Mouse (Mus musculus): ENCODE data around the gene Odf2. TPM values are rescaled to one million over a fixed set of nuclear protein-coding genes. Genes with fewer than 3 reads are reported as not detected.
A peak's percentile ranks its signal among the peaks of the same experiment; 100 is the strongest.

Odf2 gene
- 10 to 100 TPM; 47.1 to 62.9 TPM for polyA plus RNA-seq (2017; shearing (Covaris generic))

DNA sequence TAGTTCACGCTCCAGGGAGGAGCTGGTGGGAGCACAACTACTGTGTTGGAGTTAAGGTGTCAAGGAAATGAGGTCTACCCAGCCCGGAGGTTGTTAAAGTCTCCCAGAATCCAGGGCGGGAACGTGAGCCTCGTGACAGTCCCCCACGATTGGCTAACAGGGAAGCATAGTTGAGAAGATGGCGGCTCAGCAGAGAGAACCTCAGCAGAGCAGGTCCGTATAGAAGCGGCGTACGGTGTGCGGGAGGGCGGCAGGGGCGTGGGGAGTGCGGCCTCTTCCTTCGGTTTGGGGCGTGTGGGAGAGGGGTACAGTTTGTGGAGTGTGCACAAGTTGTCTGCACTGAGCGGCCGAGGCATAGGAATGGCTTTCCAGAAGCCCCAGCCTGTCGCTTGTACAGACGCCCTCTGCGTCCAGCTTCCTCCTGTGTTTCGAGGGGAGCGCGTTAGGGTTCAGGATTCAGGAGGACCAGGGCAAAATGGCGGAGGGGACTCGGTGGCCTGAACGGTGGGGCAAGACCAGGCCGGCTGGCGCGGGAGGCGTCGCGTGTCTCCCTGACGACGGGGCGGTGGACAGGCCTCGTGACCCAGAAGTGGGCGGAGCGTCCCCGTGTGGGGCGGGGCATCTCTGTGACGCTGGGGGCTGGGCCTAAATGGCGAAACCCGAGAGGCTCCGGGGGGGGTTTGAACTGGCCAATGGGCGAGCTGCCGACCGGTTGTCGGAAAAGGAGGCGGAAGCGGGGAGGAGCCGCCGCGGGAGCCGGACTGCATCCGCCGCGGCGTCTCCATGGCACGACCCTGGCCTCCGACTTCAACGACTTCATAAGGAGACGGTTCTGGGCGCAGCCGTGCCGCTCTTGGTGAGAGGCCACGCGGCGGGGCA lies at the start of gene Odf2:
Gene Odf2, plus strand, starts transcription at position 156 of the 879 bp plus-strand sequence.
- ATAC-seq = peak; percentile 94

DNA sequence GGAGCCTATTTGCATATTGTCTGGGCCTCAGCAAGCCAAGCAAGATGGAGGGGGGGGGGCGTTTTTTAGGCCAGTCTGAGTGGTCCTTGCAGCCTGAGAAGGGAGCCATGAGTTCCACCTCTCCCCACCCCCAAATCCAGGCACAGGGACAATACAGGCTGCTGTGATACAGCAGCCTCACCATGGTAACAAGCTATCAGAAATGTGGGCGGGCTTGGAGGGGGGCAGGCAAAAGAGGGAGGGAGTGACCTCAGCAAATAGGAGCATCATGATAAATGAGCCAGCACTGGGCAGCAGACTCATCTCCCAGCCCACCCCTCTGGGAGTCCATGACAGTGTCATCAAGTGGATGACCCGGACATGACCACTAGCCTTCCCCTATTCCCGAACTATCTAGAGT lies 49.6 kb upstream of the Odf2 start:
- ATAC-seq = no peak

DNA sequence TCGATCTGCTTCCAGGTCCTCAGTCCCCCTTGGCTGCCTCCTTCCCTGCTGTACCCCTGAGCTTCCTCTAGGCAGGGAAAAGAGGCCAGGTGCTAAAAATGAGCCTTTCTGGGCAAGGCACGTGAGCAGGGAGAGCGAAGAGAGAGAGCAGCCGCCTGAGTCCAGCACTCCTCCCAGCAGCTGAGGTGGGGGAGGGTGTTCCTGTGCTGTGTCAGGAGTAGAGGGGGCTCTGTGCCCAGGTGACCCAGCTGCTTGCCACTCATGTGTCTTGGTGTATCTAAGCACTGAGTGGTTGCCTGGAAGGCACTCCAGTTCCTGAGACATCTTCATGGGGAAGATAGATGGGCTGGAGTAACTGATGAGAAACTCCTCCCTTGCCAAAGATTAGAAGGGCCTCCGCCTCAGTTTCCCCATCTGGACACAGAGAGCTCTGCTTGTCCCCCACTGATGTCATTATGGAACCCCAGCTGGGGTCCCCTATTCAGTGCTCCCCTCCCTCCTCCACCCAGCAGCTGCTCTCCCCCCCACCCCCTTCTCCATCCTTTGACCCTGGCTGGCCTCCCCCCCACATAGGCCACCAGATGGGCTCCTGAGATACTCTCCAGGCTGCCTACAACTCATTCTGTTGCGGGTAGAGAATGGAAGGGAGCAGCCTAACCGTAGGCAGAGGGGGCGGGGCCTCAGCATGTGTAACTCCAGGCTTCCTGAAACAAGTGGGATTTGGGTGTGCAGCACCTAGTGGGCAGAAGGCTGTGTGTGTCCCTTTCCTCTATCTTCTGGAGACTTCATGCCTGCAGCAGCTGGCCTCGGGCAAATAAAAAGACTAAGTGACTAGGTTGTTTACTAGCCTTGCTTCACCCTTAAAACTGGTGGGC lies 45.6 kb upstream of the Odf2 start:
- ATAC-seq = no peak

DNA sequence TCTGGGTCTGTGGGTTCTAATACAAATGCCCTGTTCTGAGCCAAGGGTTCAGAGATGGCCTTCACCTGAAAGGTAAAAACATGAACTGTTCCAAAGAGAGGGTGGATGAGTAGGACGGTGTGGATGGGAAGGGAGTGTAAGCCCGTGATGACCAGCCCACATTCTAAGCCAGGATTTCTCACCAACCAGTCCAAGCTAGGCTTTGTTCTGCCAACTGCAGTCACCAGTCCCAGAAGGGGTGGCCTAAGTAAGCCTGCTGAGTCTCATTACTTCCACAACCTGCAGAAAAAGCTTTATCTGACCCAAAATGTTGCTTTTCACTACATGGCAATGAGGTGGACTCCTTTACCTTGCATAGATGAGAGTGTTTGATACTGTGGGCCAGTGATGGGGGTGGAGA lies 44.9 kb upstream of the Odf2 start:
- no peak for ATAC-seq

DNA sequence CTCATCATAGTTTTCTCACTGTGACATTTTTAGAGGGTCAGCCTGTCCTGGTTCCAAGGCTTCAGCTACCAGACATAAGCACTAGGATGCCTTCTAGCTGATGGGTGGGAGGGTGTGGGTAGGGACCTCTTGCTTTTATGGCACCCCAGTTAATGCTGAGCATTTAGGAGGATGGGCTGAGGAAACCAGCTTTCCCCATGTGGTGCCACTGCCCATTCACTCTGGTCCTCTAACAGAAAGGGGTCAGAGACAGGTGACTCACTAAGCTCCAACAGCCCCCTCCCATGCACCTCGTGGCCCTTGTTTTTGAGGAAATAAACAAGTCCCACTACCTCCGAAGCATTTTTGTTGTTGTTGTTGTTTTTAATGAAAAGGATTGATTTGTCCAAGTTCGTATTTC lies 44.4 kb upstream of the Odf2 start:
- no peak for ATAC-seq

DNA sequence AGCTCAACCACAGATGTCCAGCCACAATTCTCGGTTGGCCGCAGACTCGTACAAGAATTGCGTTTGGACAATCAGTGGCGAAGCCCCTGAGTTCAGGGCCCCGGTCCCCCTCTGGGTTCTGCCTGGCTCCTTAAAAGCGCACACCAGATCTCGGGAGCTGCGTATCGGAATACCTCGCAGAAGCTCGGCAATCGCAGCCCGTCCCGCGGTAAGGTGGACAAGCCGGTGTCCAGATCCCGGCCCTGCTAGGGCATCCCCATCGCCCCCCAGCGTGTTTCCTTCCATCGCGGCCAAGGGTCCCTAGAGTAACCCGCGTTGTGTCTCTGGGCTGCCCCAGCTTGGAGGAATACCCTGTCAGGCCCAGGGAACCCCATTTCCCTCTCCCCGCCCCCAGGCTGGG lies 43.4 kb upstream of the Odf2 start:
- no peak for ATAC-seq

DNA sequence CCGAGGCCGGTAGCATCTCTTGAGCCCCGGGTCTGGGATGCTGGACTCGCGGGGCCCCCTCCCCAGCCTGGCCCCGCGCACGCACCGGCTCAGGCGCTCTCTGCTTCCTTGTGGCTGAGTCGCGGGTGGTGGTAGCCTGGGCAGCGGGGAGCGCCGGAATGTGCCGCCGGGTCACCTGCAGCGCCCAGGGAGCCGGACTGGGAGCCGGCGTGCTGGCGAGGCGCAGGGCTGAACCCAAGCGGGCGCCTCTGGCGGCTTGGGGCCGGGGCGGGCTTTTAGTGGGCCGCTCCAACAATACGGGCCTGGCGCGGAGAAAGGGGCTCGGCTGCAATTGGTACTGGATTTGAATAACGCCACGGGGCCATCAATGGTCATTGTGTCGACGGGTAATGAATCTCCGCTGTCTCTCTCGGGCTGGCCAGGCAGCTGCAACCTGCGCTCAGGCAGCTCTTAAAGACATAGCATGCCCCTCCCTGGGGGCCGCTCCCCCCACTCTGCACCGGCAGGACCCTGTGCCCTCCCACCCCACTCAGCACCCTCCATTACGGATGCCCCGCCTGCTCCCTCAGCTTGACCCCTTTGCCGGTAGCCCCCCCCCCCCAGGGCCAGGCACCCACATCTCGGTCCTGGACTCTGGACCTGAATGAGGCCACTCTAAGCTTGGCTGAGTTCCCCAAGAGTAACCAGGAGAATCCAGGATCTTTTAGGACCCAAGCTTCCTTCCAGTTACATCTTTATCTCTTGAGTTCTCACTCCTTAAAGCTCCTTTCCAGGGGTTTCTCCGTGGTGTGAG lies 42.8 kb upstream of the Odf2 start:
- no peak for ATAC-seq

DNA sequence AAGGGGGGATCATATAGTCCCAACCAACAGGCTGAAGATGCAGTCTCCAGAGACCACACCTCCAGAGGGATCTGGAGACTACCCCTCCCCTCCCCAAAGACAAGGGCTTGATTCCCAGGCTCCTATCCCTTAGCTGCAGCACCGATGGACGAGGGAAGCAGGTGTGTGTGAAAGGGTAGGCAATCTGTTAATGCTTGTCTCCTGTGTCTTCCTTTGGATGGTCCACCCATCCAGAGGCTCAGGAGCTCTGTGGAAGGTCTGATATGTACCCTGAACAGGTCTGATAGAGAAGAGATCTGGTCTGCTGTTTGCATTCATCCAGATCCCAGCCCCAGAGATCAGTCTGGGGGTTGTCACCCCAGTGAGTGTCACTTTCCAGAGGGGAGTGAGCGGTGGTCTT lies 42.1 kb upstream of the Odf2 start:
- no peak for ATAC-seq

DNA sequence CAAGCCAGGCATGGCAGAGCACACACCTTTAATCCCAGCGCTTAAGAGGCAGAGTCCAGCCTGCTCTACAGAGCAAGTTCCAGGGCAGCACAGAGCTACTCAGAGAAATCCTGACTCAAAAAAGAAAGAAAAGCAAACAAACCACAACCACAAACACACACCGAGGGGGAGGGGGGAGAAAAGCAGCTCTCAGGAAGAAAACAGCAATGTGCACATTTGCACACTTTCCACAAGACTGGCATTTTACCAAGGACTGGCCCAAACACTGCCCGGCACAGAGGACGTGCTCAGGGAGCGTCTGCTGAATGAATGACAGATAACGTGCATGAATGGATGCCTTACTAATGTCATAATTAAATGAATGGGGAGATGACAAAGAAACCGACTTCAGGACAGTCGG lies 40.0 kb upstream of the Odf2 start:
- ATAC-seq = no peak

DNA sequence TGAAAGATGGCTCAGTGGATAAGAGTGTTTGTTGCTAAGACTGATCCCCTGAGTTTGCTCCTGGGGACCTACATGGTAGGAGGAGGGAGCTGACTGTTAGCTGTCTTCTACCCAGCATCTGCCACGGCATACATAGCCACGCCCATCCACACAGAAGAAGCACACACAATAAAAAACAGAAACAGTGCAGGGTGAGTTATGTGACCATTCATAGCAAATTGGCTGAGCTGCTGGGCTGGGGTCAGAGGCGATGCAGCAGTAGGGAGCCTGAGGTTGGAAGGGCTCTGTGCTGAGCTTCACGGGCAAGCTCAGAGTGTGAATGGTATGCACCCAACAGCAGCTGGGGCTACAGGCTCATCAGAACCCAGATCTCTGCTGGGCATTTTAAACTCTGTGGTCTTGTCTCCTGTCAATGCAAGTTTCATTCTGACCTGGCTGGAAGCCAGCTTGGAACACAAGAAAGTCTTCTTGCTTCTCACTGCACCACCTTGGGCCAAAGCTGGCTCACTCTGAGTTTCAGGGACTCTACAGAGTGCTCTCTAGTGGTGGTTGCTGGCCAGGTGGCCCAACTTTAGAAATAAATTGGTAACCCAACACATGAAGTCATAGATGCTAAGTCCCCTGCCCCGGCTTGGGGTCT lies 39.1 kb upstream of the Odf2 start:
- no peak for ATAC-seq

DNA sequence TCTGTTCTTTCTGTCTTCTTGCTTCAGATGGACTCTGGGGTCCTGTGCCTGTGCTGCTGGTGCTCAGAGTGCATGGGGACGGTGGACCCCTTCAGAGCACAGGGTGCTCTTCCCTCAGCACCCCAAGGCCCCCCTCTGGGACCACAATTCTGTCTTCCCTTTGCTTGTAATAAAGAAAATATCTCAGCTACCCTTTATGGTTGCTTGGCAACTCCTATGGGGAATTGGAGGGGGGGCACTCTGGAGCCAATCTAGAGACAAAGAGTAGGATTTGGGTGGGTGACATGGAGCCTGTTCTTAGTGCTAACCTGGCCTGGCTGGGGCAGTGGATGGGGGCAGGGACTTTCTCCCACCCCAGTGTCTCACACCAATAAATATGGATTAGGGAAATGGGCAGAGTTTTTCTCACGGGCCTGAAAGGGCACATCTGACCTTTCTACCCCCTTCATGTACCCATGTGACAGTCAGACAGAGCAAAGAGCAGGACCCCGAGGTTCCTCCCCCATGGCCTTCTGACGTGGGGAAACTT lies 36.0 kb upstream of the Odf2 start:
- ATAC-seq = no peak

DNA sequence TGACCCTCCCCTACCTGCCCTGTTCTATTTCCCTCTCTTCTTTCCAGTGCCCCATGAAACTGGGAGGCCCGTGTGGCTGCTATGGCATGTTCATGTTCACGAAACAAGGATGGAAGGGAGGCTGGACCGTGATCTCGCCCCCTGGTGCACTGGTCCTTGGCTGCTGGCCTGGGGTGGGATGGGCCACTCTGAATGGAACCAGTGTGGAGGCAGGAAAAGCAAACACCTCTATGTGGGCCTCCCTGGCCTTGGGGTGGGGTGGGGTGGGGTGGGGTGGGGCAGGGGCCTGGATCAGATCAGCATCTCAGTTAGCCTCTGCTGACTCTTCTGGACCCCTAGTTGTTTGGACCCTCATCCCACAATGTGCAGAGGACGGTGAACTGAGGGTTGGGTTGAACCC lies 35.3 kb upstream of the Odf2 start:
- ATAC-seq = no peak

DNA sequence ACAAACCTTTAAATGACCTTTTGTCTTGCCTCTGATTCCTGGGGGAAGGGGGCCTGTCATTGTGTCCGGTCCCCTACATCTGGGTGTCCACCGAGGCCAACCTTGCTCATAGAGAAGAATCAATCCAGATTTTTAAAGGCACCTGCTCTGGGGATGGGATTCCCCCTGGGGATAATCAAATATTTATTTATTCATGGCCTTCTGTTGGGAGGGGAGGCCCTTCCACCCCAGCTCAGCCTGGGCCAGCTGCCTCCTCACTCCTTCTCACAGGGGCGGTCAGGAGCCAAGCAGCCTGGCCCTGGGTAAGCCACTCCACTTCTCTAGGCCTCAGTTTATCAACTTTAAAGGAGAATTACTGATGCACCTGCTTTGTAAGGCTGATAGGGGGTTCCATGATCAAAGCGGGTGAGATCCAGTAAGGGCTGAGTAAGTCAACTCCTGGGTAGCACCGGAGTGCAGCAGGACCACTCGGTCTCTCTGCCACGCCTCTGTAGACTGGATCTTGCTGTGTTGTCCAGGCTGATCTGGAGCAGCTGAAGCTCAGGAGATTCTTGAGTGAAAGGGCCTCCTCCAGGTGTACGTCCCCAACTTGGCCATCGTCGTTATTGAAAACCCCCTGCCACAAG lies 33.3 kb upstream of the Odf2 start:
- no peak for ATAC-seq

DNA sequence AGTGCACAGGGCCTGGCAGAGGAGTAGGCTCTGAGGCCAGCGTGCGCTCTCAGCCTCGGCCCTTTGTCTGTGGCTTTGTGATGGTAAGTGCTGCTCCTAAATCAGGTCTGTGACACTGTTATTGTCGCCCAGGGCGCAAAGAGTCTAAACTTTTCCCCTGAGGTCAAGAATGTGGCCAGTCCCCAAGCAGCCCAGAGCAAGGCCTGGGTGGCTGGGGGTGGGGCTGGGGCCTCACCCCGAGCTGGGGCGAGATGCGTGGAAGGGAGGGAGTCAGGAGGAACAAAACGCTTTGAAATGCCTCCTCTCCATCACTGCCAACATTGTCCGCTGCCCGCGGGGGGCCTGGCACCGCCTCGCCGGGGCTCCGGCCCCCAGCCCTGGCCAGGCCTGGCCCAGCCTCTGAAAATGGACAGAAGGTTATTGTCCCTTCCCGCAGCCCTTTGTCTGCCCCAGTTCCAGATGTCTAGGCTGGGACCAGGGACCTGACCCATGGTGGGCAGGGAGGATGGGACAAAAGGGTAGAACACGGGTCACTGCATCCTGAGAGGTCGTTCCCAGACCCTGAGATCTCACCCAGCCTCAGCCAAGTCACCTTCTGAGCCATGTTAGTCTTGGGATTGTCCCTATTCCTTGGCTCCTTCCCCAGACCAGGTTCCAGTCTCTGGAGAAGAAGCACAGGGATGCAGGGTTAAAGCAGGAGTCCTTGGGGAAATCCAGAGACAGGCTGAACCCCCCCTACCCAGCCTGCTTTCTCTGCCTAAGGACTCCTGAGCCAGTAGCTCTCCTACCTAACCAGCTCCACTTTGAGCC lies 32.4 kb upstream of the Odf2 start:
- no peak for ATAC-seq

DNA sequence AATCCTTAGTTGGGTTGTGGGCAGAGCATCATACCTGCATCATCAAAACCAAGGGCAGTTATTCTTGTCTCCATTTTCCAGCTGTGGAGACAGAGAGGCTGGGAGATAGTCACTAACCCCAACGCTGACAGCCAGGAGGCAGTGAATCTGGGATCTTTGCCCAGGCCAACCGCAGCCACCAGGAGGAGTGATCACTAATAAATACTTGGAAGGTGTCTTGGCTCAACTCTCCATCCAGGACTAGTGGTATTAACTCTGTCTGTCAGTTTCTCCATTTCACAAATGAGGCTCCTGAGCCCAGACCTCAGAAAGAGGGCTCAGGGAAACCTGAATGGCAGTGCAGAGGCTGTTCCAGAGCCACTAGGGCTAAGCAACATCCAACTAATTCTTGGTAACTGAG lies 31.7 kb upstream of the Odf2 start:
- ATAC-seq = no peak

DNA sequence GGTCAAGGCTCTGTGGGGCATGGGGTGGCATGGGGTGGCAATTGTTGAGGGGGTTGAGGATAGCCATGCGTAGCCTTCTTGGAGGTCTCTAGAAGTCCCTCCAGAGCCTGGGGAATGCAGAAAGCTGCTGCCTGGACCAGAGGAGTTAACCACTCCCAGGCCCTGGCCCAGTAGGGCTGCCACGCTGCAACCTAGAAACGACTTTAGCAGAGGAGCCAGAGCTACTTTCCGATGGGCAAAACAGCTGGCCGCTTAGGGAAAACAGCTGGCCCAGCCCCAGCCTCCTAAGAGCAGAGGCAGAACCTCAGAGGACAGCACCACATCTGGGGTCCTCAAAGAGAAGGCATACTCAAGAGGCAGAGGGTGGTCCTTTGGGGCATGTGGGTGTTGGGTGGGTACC lies 31.1 kb upstream of the Odf2 start:
- no peak for ATAC-seq

DNA sequence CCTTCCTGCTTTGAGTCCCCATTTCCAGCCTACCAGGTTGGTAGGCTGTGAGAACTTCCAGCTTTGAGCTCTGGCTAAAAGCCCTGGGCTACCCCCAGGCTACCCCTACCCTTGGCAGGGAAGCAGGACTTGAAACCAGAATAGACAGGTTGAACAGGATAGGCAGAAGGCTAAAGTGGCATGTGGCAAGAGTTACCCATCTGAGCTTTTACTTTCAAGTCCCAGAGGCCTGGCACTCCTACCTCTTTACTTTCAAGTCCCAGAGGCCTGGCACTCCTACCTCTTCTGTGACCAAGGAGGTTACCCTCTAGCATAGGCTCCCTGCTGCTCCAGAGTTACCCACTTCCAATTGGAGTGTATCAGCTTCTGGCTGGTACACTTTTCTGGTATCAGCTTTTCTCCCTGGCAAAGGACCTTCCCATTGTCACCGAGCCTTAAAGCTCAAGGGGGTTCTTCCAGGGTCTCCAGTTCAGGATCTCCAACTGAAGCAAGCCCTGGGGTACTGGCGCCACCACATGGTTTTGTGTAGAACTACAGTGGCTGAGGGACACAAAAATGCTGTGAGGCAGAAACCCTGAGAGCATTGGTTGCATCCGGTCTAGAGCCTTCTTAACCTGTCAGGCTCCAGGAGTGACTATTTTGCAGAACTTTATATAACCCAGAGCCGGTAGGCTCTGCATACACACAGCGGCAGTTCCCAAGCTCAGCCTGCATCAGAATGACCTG lies 30.1 kb upstream of the Odf2 start:
- no peak for ATAC-seq

DNA sequence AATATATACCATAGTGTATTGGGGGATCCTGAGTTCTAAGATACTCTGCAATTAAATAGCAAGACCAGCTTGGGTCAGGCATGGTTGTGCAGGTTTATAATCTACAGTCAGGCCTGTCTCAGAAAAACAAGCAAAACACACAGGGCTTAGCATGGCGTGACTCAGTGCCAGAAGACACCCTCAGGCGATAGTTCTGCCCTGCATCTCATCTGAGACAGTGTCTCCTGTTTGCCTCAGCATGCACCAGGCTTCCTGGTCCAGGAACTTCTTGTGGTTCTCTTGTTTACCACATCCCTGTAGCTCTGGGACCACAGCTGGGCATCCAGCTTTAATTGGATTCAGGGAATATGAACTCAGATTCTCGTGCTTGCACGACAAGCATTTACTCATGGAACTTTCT lies 23.9 kb upstream of the Odf2 start:
- ATAC-seq = no peak

DNA sequence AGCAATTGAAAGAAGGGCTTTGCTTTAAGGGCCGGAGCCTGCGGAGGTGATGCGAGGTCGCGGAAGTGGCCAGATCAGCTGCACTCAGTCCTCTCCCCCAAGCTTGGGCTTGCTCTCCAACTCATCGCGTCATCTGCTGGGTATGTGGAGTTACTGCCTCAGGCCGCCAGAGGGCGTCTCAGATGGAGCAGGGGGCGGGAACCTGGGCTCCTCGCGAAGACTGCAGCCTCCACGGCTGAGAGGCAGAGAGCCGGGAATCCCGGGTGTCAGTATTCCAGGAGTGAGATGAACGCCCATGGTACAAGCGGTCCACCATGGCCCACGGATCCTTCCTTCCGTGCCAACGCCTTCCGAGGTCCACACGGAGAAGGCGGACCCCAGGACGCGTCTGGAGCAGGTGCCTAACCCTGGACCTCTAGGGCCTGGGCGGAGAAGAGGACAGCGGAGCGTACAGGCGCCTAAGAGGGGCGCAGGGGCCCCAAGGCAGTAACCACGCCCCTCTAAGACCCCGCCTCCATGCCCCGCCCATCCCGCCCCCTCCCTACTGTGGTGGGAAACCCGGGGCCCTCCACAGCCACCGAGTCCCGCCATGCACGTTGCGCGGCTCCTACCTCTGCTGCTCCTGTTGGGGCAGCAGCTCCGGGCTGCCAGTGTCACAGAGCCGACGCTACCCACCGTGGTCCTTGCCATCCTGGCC lies 19.9 kb upstream of the Odf2 start, which contains the start of gene Cercam:
Gene Cercam, plus strand, starts transcription at position 216 of the 697 bp plus-strand sequence.
- ATAC-seq = peak; percentile 90
